Mouse (Mus musculus): Measurements from ENCODE around the gene Prss41.
A peak's percentile ranks its signal among the peaks of the same experiment; 100 is the strongest.

GRCm38 (mm10) chr17:23843141-23843811 lies 696 bp downstream of the Prss41 start:
- TF ChIP-seq CTCF (conservative IDR thresholded peaks at IDR 0.05; ENCODE audit: low read length) (peak; percentile 64), POU5F1 (IDR thresholded peaks at IDR 0.05; ENCODE audit: borderline replicate concordance, low read length) (no peak), NANOG (IDR thresholded peaks at IDR 0.05; ENCODE audit: borderline replicate concordance, low read length) (no peak)
